Mouse (Mus musculus) forebrain, embryonic 15.5 days (tissue): ENCODE measurements at regions not wholly inside any gene's neighbourhood (a gene's known extent, or its start where the extent isn't known, plus 50 kb on each side); places are given as distances from the start of the nearest gene placed in this dataset.

Experiments
- ATAC-seq: fragments of 200-750 bp; cut with Nextera tagmentation; replicated peaks from 2 replicates; pipeline ENCODE4 v1.8.0; 2017; ENCODE audit warnings: mild to moderate bottlenecking, moderate TSS enrichment, moderate library complexity
- H3K27ac ChIP-seq: fragments of 300-500 bp; sonication (generic); replicated peaks from 2 replicates; pipeline ENCODE4 v1.5.1; 2015; ENCODE audit warnings: mild to moderate bottlenecking, inconsistent platforms
- H3K27me3 ChIP-seq: fragments of 300-500 bp; sonication (generic); 2 replicates; pipeline ENCODE4 v1.6.1; 2015; ENCODE audit warnings: inconsistent platforms
- H3K36me3 ChIP-seq: fragments of 300-500 bp; sonication (generic); 2 replicates; pipeline ENCODE4 v1.6.1; 2015; ENCODE audit warnings: mild to moderate bottlenecking, inconsistent platforms
- H3K4me1 ChIP-seq: fragments of 300-500 bp; sonication (generic); 2 replicates; pipeline ENCODE4 v1.6.1; 2015; ENCODE audit warnings: inconsistent platforms
- H3K4me2 ChIP-seq: fragments of 300-500 bp; sonication (generic); replicated peaks from 2 replicates; pipeline ENCODE4 v1.6.1; 2015; ENCODE audit warnings: mild to moderate bottlenecking, inconsistent platforms
- H3K4me3 ChIP-seq: fragments of 300-500 bp; sonication (generic); 2 replicates; pipeline ENCODE4 v1.5.1; 2015; ENCODE audit warnings: mild to moderate bottlenecking, inconsistent platforms
- H3K9ac ChIP-seq: fragments of 300-500 bp; sonication (generic); replicated peaks from 2 replicates; pipeline ENCODE4 v1.6.1; 2015; ENCODE audit warnings: mild to moderate bottlenecking, inconsistent platforms
- H3K9me3 ChIP-seq: fragments of 300-500 bp; sonication (generic); 2 replicates; pipeline ENCODE4 v1.6.1; 2016; ENCODE audit warnings: inconsistent platforms
- WGBS: fragments of 180-500 bp; shearing (Covaris S2); methylation state at CpG from one replicate; pipeline ENCODE4 v1.1.7; 2015; ENCODE audit warnings: mixed read lengths; 5-methylcytosine and 5-hydroxymethylcytosine counted together

- no peak overlapping the region for H3K9ac ChIP-seq
- ATAC-seq = peak; percentile 51
- no peak overlapping the region for H3K4me2 ChIP-seq
- no peak overlapping the region for H3K4me3 ChIP-seq
- no peaks in the 10 kb centered on the region for H3K36me3 ChIP-seq
- 0 out of 2 replicates have a peak overlapping the region, but pooled peaks have one; percentile 7 for H3K27ac ChIP-seq
- H3K27me3 ChIP-seq = no peaks in the 10 kb centered on the region
- peaks cover 7% of the 10 kb centered on the region for H3K4me1 ChIP-seq
- 31% methylated on average over 8 of the region's 8 CpGs for WGBS
- H3K9me3 ChIP-seq = no peaks in the 10 kb centered on the region
Measured at GRCm38 (mm10) chr14:68973636-68974101, 320.4 kb downstream of the Synb start.

GRCm38 (mm10) chr14:68966758-68967157 lies 327.3 kb downstream of the Synb start:
- H3K27me3 ChIP-seq = no peaks in the 10 kb centered on the region
- no peak for ATAC-seq
- no peak overlapping the region for H3K4me2 ChIP-seq
- no peak overlapping the region for H3K9ac ChIP-seq
- H3K4me1 ChIP-seq = no peaks in the 10 kb centered on the region
- H3K36me3 ChIP-seq = no peaks in the 10 kb centered on the region
- no peak overlapping the region for H3K4me3 ChIP-seq
- H3K27ac ChIP-seq = no peak overlapping the region
- WGBS = 2% methylated on average over 1 of the region's 1 CpGs
- no peaks in the 10 kb centered on the region for H3K9me3 ChIP-seq

- H3K36me3 ChIP-seq = no peaks in the 10 kb centered on the region
- H3K9ac ChIP-seq = no peak overlapping the region
- no peak overlapping the region for H3K4me3 ChIP-seq
- WGBS = 36% methylated on average over 9 of the region's 9 CpGs
- no peaks in the 10 kb centered on the region for H3K4me1 ChIP-seq
- ATAC-seq = no peak
- no peaks in the 10 kb centered on the region for H3K27me3 ChIP-seq
- no peak overlapping the region for H3K4me2 ChIP-seq
- no peak overlapping the region for H3K27ac ChIP-seq
- H3K9me3 ChIP-seq = no peaks in the 10 kb centered on the region
Measured at GRCm38 (mm10) chr14:68954577-68955460, 339.3 kb downstream of the Synb start.

- no peak for ATAC-seq
Measured at GRCm38 (mm10) chr14:68945906-68946305, 348.2 kb downstream of the Synb start.

GRCm38 (mm10) chr14:68945434-68945833 lies 348.7 kb downstream of the Synb start:
- Histone ChIP-seq H3K9ac (no peak overlapping the region), H3K36me3 (no peaks in the 10 kb centered on the region), H3K4me2 (no peak overlapping the region), H3K9me3 (no peaks in the 10 kb centered on the region), H3K27ac (no peak overlapping the region), H3K4me1 (no peaks in the 10 kb centered on the region), H3K4me3 (no peak overlapping the region), H3K27me3 (no peaks in the 10 kb centered on the region)
- no peak for ATAC-seq
- WGBS = 58% methylated on average over 4 of the region's 4 CpGs

More at GRCm38 (mm10) chr14:68945906-68946305, 348.2 kb downstream of the Synb start:
- Histone ChIP-seq H3K9ac (no peak overlapping the region), H3K9me3 (no peaks in the 10 kb centered on the region), H3K27me3 (no peaks in the 10 kb centered on the region), H3K27ac (no peak overlapping the region), H3K4me2 (no peak overlapping the region), H3K36me3 (no peaks in the 10 kb centered on the region), H3K4me3 (no peak overlapping the region), H3K4me1 (no peaks in the 10 kb centered on the region)
- WGBS = 92% methylated on average over 3 of the region's 3 CpGs

- ATAC-seq = no peak
- no peaks in the 10 kb centered on the region for H3K36me3 ChIP-seq
- H3K4me1 ChIP-seq = no peaks in the 10 kb centered on the region
- no peak overlapping the region for H3K27ac ChIP-seq
- no peak overlapping the region for H3K9ac ChIP-seq
- H3K27me3 ChIP-seq = no peaks in the 10 kb centered on the region
- H3K4me2 ChIP-seq = no peak overlapping the region
- 86% methylated on average over 2 of the region's 2 CpGs for WGBS
- H3K4me3 ChIP-seq = no peak overlapping the region
- no peaks in the 10 kb centered on the region for H3K9me3 ChIP-seq
Measured at GRCm38 (mm10) chr14:68941759-68942158, 352.3 kb downstream of the Synb start.

- Histone ChIP-seq H3K27ac (no peak overlapping the region), H3K4me1 (no peaks in the 10 kb centered on the region), H3K27me3 (no peaks in the 10 kb centered on the region), H3K4me2 (no peak overlapping the region), H3K36me3 (no peaks in the 10 kb centered on the region), H3K9me3 (no peaks in the 10 kb centered on the region), H3K4me3 (no peak overlapping the region), H3K9ac (no peak overlapping the region)
- WGBS = 20% methylated on average over 7 of the region's 7 CpGs
- ATAC-seq = no peak
Measured at GRCm38 (mm10) chr14:68941132-68941690, 352.9 kb downstream of the Synb start.

GRCm38 (mm10) chr14:68935303-68935662 lies 358.8 kb downstream of the Synb start:
- Histone ChIP-seq H3K9me3 (no peaks in the 10 kb centered on the region), H3K27me3 (no peaks in the 10 kb centered on the region), H3K4me1 (peaks cover 18% of the 10 kb centered on the region), H3K36me3 (no peaks in the 10 kb centered on the region), H3K9ac (no peak overlapping the region), H3K4me2 (no peak overlapping the region), H3K4me3 (no peak overlapping the region), H3K27ac (peak overlapping the region; percentile 58; the same call in 1 of the 2 replicates)
- 63% methylated on average over 6 of the region's 6 CpGs for WGBS
- ATAC-seq = peak; percentile 39

GRCm38 (mm10) chr14:68934611-68935302 lies 359.3 kb downstream of the Synb start:
- 12% methylated on average over 12 of the region's 12 CpGs for WGBS
- peak; percentile 88 for ATAC-seq
- Histone ChIP-seq H3K4me1 (peaks cover 18% of the 10 kb centered on the region), H3K27ac (peak overlapping the region; percentile 58), H3K36me3 (no peaks in the 10 kb centered on the region), H3K9ac (no peak overlapping the region), H3K4me3 (no peak overlapping the region), H3K4me2 (no peak overlapping the region; the same call in 1 of the 2 replicates), H3K27me3 (no peaks in the 10 kb centered on the region), H3K9me3 (no peaks in the 10 kb centered on the region)

GRCm38 (mm10) chr14:68927814-68928213 lies 366.3 kb downstream of the Synb start:
- 80% methylated on average over 4 of the region's 4 CpGs for WGBS
- no peaks in the 10 kb centered on the region for H3K27me3 ChIP-seq
- peaks cover 7% of the 10 kb centered on the region for H3K4me1 ChIP-seq
- no peak overlapping the region for H3K27ac ChIP-seq
- no peaks in the 10 kb centered on the region for H3K36me3 ChIP-seq
- no peak overlapping the region for H3K4me2 ChIP-seq
- no peaks in the 10 kb centered on the region for H3K9me3 ChIP-seq
- no peak overlapping the region for H3K9ac ChIP-seq
- H3K4me3 ChIP-seq = no peak overlapping the region
- no peak for ATAC-seq

GRCm38 (mm10) chr14:68923054-68923453 lies 371.0 kb downstream of the Synb start:
- no peak overlapping the region for H3K4me3 ChIP-seq
- H3K27ac ChIP-seq = peak overlapping the region; percentile 72
- no peaks in the 10 kb centered on the region for H3K27me3 ChIP-seq
- no peak overlapping the region for H3K9ac ChIP-seq
- no peak overlapping the region; the same call in 1 of the 2 replicates for H3K4me2 ChIP-seq
- WGBS = 0% methylated on average over 2 of the region's 2 CpGs
- H3K9me3 ChIP-seq = no peaks in the 10 kb centered on the region
- peak; percentile 99 for ATAC-seq
- no peaks in the 10 kb centered on the region for H3K36me3 ChIP-seq
- peaks cover 16% of the 10 kb centered on the region for H3K4me1 ChIP-seq

- no peak overlapping the region for H3K27ac ChIP-seq
- whole genome bisulfite sequencing = 54% methylated on average over 2 of the region's 2 CpGs
- ATAC-seq = no peak
- no peaks in the 10 kb centered on the region for H3K27me3 ChIP-seq
- H3K4me1 ChIP-seq = peaks cover 16% of the 10 kb centered on the region
- no peak overlapping the region for H3K9ac ChIP-seq
- no peak overlapping the region for H3K4me2 ChIP-seq
- H3K36me3 ChIP-seq = no peaks in the 10 kb centered on the region
- no peaks in the 10 kb centered on the region for H3K9me3 ChIP-seq
- H3K4me3 ChIP-seq = no peak overlapping the region
Measured at GRCm38 (mm10) chr14:68922035-68922434, 372.1 kb downstream of the Synb start.
